Mouse (Mus musculus): Measurements from ENCODE around the gene Dnm3.

DNA sequence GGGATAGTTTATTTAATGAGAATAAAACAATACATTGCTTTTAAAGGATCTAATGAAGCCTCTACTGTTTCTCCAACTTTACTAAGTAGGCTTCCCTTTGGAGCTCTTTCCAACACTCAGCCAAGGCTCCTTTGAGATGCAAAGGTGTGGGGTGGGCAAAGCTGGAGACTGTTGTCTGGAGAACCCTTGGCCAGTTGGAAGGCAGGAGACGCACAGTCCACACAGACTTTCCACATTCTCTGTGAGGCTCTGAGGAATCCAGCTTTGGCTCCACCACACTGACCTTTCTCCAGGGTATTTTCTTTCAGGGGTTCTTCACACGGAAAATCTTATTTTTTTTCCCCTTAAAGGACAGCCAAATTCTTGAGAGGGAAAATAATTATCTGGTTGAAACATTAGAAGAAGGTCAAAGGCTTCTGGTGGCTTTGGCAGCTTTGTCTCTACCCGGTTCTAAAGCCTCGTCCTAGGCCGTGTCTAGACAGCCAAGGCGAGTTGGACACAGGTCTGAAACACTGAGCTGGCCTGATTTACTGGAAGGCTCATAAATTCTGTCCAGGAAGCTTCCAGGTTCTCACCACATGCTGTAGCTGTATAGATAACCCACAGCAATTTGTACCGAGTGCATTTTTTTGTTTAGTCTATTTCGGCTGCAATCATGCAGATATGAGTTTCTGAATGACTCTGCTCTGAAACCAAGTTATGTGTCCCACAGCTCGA is 383.9 kb downstream of the Dnm3 start:
- TF ChIP-seq CTCF (IDR thresholded peaks at IDR 0.05; ENCODE audit: insufficient read depth, low read depth, low read length) (no peak), POLR2A (IDR thresholded peaks at IDR 0.05; ENCODE audit: insufficient read depth, low read depth, low read length) (no peak)

Data from olfactory bulb, adult 2 months (tissue).